Mouse (Mus musculus) erythroblast, embryonic 14.5 days (primary cell): Measurements from ENCODE around the gene Sptbn1. TPM values are rescaled to one million over a fixed set of nuclear protein-coding genes. Genes with fewer than 3 reads are reported as not detected.

ENCODE experiments used
- H3K27me3 ChIP-seq: 2 replicates; pipeline ENCODE4 v1.6.1; 2012; ENCODE audit warnings: inconsistent platforms; ENCODE audit not compliant: control insufficient read depth
- H3K36me3 ChIP-seq: 2 replicates; pipeline ENCODE4 v1.6.1; 2012; ENCODE audit warnings: mild to moderate bottlenecking, inconsistent platforms; ENCODE audit not compliant: control insufficient read depth
- H3K4me1 ChIP-seq: 2 replicates; pipeline ENCODE4 v1.6.1; 2012; ENCODE audit warnings: inconsistent platforms; ENCODE audit not compliant: control insufficient read depth
- H3K4me3 ChIP-seq: replicated peaks from 2 replicates; pipeline ENCODE3; 2012; ENCODE audit warnings: moderate library complexity, mild to moderate bottlenecking, inconsistent platforms
- H3K9me3 ChIP-seq: 2 replicates; pipeline ENCODE4 v1.6.1; 2012; ENCODE audit warnings: low read length, inconsistent platforms, mixed read lengths; ENCODE audit not compliant: control insufficient read depth
- GATA1 ChIP-seq: IDR thresholded peaks from 2 replicates; pipeline ENCODE4 v1.6.1; 2012; ENCODE audit warnings: low read length, inconsistent platforms, mixed read lengths
- TAL1 ChIP-seq: IDR thresholded peaks from 3 replicates; pipeline ENCODE4 v1.6.1; 2012; ENCODE audit warnings: low read length, inconsistent platforms, mixed read lengths
- polyA plus RNA-seq: library from polyadenylated mRNA; stranded (reverse); fragments of >175 nt; gene quantifications from 2 replicates; pipeline ENCODE4 v1.2.3, GENCODE M21; 2012

The Sptbn1 gene
- polyA plus RNA-seq, 1 experiment, result 0.02 TPM

- Histone ChIP-seq H3K27me3 (no peaks in the 10 kb centered on the region), H3K36me3 (no peaks in the 10 kb centered on the region), H3K9me3 (no peaks in the 10 kb centered on the region), H3K4me1 (peaks cover 28% of the 10 kb centered on the region), H3K4me3 (no peak overlapping the region)
- TF ChIP-seq TAL1, result no peak
Measured at GRCm38 (mm10) chr11:30240861-30241260, 27.1 kb downstream of the Sptbn1 start.

DNA sequence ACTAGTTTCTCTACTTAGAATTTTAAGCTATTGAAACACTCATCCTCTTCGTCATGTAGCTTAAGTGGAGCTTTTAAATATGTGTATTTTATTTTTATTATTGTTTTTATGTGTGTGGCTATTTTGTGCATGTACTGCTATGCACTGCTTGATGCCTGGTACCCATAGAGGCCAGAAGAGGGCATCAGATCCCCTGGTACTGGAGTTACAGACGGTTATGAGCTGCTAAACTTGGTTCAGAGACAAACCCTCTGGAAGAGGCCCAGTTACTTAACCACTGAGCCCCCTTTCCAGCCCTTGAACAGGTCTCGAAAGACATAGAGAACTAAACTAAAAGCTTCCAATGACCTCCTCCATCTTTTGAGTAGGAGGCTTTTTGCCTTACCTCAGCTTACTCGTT, 30.0 kb downstream of the Sptbn1 start:
- Histone ChIP-seq H3K36me3 (no peaks in the 10 kb centered on the region), H3K27me3 (peaks cover 4% of the 10 kb centered on the region; the same call in 1 of the 2 replicates), H3K4me1 (peaks cover 1% of the 10 kb centered on the region; the same call in 1 of the 2 replicates), H3K9me3 (no peaks in the 10 kb centered on the region), H3K4me3 (no peak overlapping the region)
- TF ChIP-seq GATA1, result no peak
- TF ChIP-seq TAL1, result no peak

GRCm38 (mm10) chr11:30236681-30237242, 31.2 kb downstream of the Sptbn1 start:
- Histone ChIP-seq H3K36me3 (no peaks in the 10 kb centered on the region), H3K4me1 (peaks cover 1% of the 10 kb centered on the region; the same call in 1 of the 2 replicates), H3K27me3 (peaks cover 4% of the 10 kb centered on the region; the same call in 1 of the 2 replicates), H3K4me3 (no peak overlapping the region), H3K9me3 (no peaks in the 10 kb centered on the region)
- TF ChIP-seq TAL1, result no peak
- TF ChIP-seq GATA1, result no peak

GRCm38 (mm10) chr11:30235666-30236065, 32.3 kb downstream of the Sptbn1 start:
- Histone ChIP-seq H3K27me3 (peaks cover 4% of the 10 kb centered on the region; the same call in 1 of the 2 replicates), H3K9me3 (no peaks in the 10 kb centered on the region), H3K36me3 (no peaks in the 10 kb centered on the region), H3K4me3 (no peak overlapping the region), H3K4me1 (peaks cover 1% of the 10 kb centered on the region; the same call in 1 of the 2 replicates)
- TF ChIP-seq GATA1 (no peak), TAL1 (no peak)

DNA sequence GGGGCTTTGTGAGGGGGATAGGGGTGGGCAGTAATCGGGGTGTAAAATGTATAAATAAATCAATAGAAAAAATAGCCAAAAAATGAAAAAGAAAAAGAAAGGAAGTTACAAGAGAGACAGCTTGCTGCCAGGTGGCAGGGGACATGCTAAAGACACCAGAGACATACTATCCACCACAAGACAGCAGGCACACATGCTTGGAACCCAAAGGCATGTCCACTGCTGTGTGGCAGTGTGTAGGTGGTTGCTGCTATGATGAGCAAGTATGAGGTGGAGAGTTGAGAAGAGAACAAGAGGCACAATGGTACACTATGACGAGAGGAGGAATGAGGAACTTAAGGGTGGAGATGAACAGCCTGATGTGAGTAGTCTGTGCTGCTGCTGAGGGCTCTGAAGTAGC, 32.8 kb downstream of the Sptbn1 start:
- peaks cover 4% of the 10 kb centered on the region; the same call in 1 of the 2 replicates for H3K27me3 ChIP-seq
- peaks cover 1% of the 10 kb centered on the region; the same call in 1 of the 2 replicates for H3K4me1 ChIP-seq
- no peaks in the 10 kb centered on the region for H3K9me3 ChIP-seq
- H3K36me3 ChIP-seq, result no peaks in the 10 kb centered on the region
- no peak for TF ChIP-seq GATA1
- no peak for TF ChIP-seq TAL1
- no peak overlapping the region for H3K4me3 ChIP-seq

GRCm38 (mm10) chr11:30233946-30234345, 34.0 kb downstream of the Sptbn1 start:
- Histone ChIP-seq H3K4me1 (peaks cover 1% of the 10 kb centered on the region; the same call in 1 of the 2 replicates), H3K27me3 (peaks cover 4% of the 10 kb centered on the region; the same call in 1 of the 2 replicates), H3K4me3 (no peak overlapping the region), H3K9me3 (no peaks in the 10 kb centered on the region), H3K36me3 (no peaks in the 10 kb centered on the region)
- TF ChIP-seq GATA1 (no peak), TAL1 (no peak)

- no peaks in the 10 kb centered on the region for H3K9me3 ChIP-seq
- H3K4me1 ChIP-seq, result peaks cover 1% of the 10 kb centered on the region; the same call in 1 of the 2 replicates
- H3K36me3 ChIP-seq, result no peaks in the 10 kb centered on the region
- TF ChIP-seq TAL1 (no peak), GATA1 (no peak)
- H3K4me3 ChIP-seq, result no peak overlapping the region
- H3K27me3 ChIP-seq, result peaks cover 4% of the 10 kb centered on the region; the same call in 1 of the 2 replicates
Measured at GRCm38 (mm10) chr11:30232082-30232481, 35.9 kb downstream of the Sptbn1 start.

DNA sequence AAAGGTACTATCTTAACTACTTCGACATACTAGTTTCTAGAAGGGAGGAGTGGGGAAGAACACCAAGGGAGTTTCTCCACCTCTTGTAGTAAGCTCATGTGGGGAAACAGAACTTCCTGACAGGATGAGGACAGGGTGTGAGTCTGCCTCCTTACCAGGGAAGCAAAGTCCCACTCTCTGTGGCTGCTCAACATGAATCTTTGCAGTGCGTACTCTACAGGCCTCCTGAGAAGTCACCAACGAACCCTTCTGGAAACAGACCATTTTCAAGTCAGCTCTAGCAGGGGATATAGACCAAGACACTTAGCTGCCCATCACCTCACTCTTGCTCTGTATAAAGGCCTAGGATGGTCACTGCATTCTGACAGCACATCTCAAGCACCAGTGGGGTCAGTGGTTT, 36.6 kb downstream of the Sptbn1 start:
- Histone ChIP-seq H3K36me3 (no peaks in the 10 kb centered on the region), H3K4me1 (no peaks in the 10 kb centered on the region), H3K27me3 (peaks cover 4% of the 10 kb centered on the region; the same call in 1 of the 2 replicates), H3K4me3 (no peak overlapping the region), H3K9me3 (no peaks in the 10 kb centered on the region)
- TF ChIP-seq GATA1 (no peak), TAL1 (no peak)

GRCm38 (mm10) chr11:30230330-30230771, 37.6 kb downstream of the Sptbn1 start:
- H3K27me3 ChIP-seq, result no peaks in the 10 kb centered on the region
- H3K4me3 ChIP-seq, result no peak overlapping the region
- no peaks in the 10 kb centered on the region for H3K4me1 ChIP-seq
- TF ChIP-seq TAL1 (no peak), GATA1 (no peak)
- H3K36me3 ChIP-seq, result no peaks in the 10 kb centered on the region
- no peaks in the 10 kb centered on the region for H3K9me3 ChIP-seq

DNA sequence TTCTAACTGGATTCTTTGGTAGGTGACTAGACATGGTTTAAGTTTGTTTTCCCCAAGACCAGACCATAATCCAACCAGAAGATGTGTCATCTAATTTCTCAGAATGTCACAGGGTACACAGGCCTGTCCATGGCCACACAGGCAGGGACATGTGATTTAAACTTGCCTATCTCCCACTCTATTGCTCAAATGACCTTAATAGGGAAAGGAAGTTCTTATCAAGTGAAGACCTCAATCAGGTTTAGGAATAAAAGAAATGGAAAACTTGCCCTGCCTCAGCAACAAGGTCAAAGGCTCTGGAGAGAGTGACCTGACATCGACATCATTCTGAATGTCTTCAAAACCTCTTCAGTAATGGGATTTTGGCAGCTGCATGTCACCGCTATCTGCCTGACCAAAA, 41.2 kb downstream of the Sptbn1 start:
- H3K36me3 ChIP-seq, result no peaks in the 10 kb centered on the region
- no peaks in the 10 kb centered on the region for H3K27me3 ChIP-seq
- H3K4me1 ChIP-seq, result no peaks in the 10 kb centered on the region
- H3K4me3 ChIP-seq, result no peak overlapping the region
- H3K9me3 ChIP-seq, result no peaks in the 10 kb centered on the region
- TF ChIP-seq GATA1 (no peak), TAL1 (no peak)
